Mouse (Mus musculus): Measurements from ENCODE around the gene L3mbtl3. TPM values are rescaled to one million over a fixed set of nuclear protein-coding genes. Genes with fewer than 3 reads are reported as not detected.

Gene L3mbtl3
- polyA plus RNA-seq, 1 experiment from 2014 or later, result 15.8 TPM

GRCm38 (mm10) chr10:26287136-26287535, 88.6 kb downstream of the L3mbtl3 start:
- Histone ChIP-seq H3K4me2 (no peak overlapping the region), H3K36me3 (peaks cover 25% of the 10 kb centered on the region), H3K27ac (no peak overlapping the region), H3K4me1 (no peaks in the 10 kb centered on the region), H3K9ac (no peak overlapping the region), H3K27me3 (no peaks in the 10 kb centered on the region), H3K4me3 (no peak overlapping the region), H3K9me3 (no peaks in the 10 kb centered on the region)
- 75% methylated on average over 7 of the region's 7 CpGs for WGBS
- no peak for ATAC-seq (ENCODE audit: borderline replicate concordance, extremely low read depth, low FRiP score, low TSS enrichment)

GRCm38 (mm10) chr10:26280009-26280408, 95.8 kb downstream of the L3mbtl3 start:
- no peak overlapping the region for H3K4me3 ChIP-seq
- peaks cover 39% of the 10 kb centered on the region for H3K36me3 ChIP-seq

GRCm38 (mm10) chr10:26275414-26275813, 100.4 kb downstream of the L3mbtl3 start:
- ATAC-seq (ENCODE audit: borderline replicate concordance, extremely low read depth, low FRiP score, low TSS enrichment), result no peak
- no peak overlapping the region for H3K4me2 ChIP-seq
- no peaks in the 10 kb centered on the region for H3K9me3 ChIP-seq
- H3K27ac ChIP-seq, result no peak overlapping the region
- H3K27me3 ChIP-seq, result no peaks in the 10 kb centered on the region
- no peaks in the 10 kb centered on the region for H3K4me1 ChIP-seq
- 88% methylated on average over 6 of the region's 6 CpGs for WGBS
- peaks cover 35% of the 10 kb centered on the region; the same call in 1 of the 2 replicates for H3K36me3 ChIP-seq
- no peak overlapping the region for H3K9ac ChIP-seq
- H3K4me3 ChIP-seq, result no peak overlapping the region

More at GRCm38 (mm10) chr10:26280009-26280408, 95.8 kb downstream of the L3mbtl3 start:
- H3K27me3 ChIP-seq, result no peaks in the 10 kb centered on the region
- H3K9me3 ChIP-seq, result no peaks in the 10 kb centered on the region
- no peak overlapping the region for H3K9ac ChIP-seq
- 62% methylated on average over 8 of the region's 8 CpGs for WGBS
- H3K27ac ChIP-seq, result no peak overlapping the region
- H3K4me1 ChIP-seq, result no peaks in the 10 kb centered on the region
- H3K4me2 ChIP-seq, result no peak overlapping the region
- ATAC-seq (ENCODE audit: borderline replicate concordance, extremely low read depth, low FRiP score, low TSS enrichment), result peak; percentile 69; the same call in 1 of the 2 replicates

- WGBS, result 48% methylated on average over 3 of the region's 3 CpGs
- Histone ChIP-seq H3K9ac (no peak overlapping the region), H3K9me3 (no peaks in the 10 kb centered on the region), H3K4me1 (no peaks in the 10 kb centered on the region), H3K4me2 (no peak overlapping the region), H3K27ac (no peak overlapping the region), H3K27me3 (no peaks in the 10 kb centered on the region), H3K4me3 (no peak overlapping the region), H3K36me3 (no peaks in the 10 kb centered on the region)
- ATAC-seq (ENCODE audit: borderline replicate concordance, extremely low read depth, low FRiP score, low TSS enrichment), result 0 out of 2 replicates have a peak, but pooled peaks have one; percentile 8
These were observed 111.9 kb downstream of the L3mbtl3 start for GRCm38 (mm10) chr10:26263744-26264459.

GRCm38 (mm10) chr10:26259908-26260307, 115.9 kb downstream of the L3mbtl3 start:
- ATAC-seq (ENCODE audit: borderline replicate concordance, extremely low read depth, low FRiP score, low TSS enrichment), result peak; percentile 46; the same call in 1 of the 2 replicates
- no peaks in the 10 kb centered on the region; the same call in 1 of the 2 replicates for H3K4me1 ChIP-seq
- 40% methylated on average over 4 of the region's 4 CpGs for WGBS
- no peak overlapping the region for H3K27ac ChIP-seq
- no peak overlapping the region for H3K4me3 ChIP-seq
- no peaks in the 10 kb centered on the region for H3K9me3 ChIP-seq
- H3K36me3 ChIP-seq, result no peaks in the 10 kb centered on the region
- H3K4me2 ChIP-seq, result no peak overlapping the region
- H3K27me3 ChIP-seq, result no peaks in the 10 kb centered on the region
- H3K9ac ChIP-seq, result no peak overlapping the region

GRCm38 (mm10) chr10:26249426-26250165, 126.2 kb downstream of the L3mbtl3 start:
- Histone ChIP-seq H3K36me3 (no peaks in the 10 kb centered on the region), H3K9ac (no peak overlapping the region), H3K27ac (no peak overlapping the region), H3K4me2 (no peak overlapping the region), H3K4me1 (no peaks in the 10 kb centered on the region), H3K9me3 (no peaks in the 10 kb centered on the region), H3K4me3 (no peak overlapping the region), H3K27me3 (no peaks in the 10 kb centered on the region)
- ATAC-seq (ENCODE audit: borderline replicate concordance, extremely low read depth, low FRiP score, low TSS enrichment), result no peak
- WGBS, result 68% methylated on average over 7 of the region's 7 CpGs

GRCm38 (mm10) chr10:26244466-26244865, 131.3 kb downstream of the L3mbtl3 start:
- Histone ChIP-seq H3K27me3 (no peaks in the 10 kb centered on the region), H3K27ac (no peak overlapping the region), H3K9me3 (no peaks in the 10 kb centered on the region), H3K4me1 (no peaks in the 10 kb centered on the region), H3K4me2 (no peak overlapping the region), H3K9ac (no peak overlapping the region), H3K36me3 (no peaks in the 10 kb centered on the region), H3K4me3 (no peak overlapping the region)
- 76% methylated on average over 6 of the region's 6 CpGs for WGBS
- ATAC-seq (ENCODE audit: borderline replicate concordance, extremely low read depth, low FRiP score, low TSS enrichment), result no peak

- Histone ChIP-seq H3K36me3 (no peaks in the 10 kb centered on the region), H3K27ac (no peak overlapping the region), H3K4me2 (no peak overlapping the region), H3K27me3 (no peaks in the 10 kb centered on the region), H3K9ac (no peak overlapping the region), H3K4me3 (no peak overlapping the region), H3K9me3 (no peaks in the 10 kb centered on the region), H3K4me1 (peaks cover 3% of the 10 kb centered on the region; the same call in 1 of the 2 replicates)
- no peak for ATAC-seq (ENCODE audit: borderline replicate concordance, extremely low read depth, low FRiP score, low TSS enrichment)
- 82% methylated on average over 3 of the region's 3 CpGs for WGBS
These were observed 132.6 kb downstream of the L3mbtl3 start for GRCm38 (mm10) chr10:26243203-26243602.

GRCm38 (mm10) chr10:26239090-26239489, 136.7 kb downstream of the L3mbtl3 start:
- no peak overlapping the region for H3K4me3 ChIP-seq
- peak; percentile 69 for ATAC-seq (ENCODE audit: borderline replicate concordance, extremely low read depth, low FRiP score, low TSS enrichment)
- 20% methylated on average over 1 of the region's 1 CpGs for WGBS
- peaks cover 5% of the 10 kb centered on the region; the same call in 1 of the 2 replicates for H3K4me1 ChIP-seq
- H3K27me3 ChIP-seq, result no peaks in the 10 kb centered on the region
- no peak overlapping the region for H3K9ac ChIP-seq
- peak overlapping the region; percentile 46 for H3K27ac ChIP-seq
- no peak overlapping the region for H3K4me2 ChIP-seq
- H3K36me3 ChIP-seq, result no peaks in the 10 kb centered on the region
- no peaks in the 10 kb centered on the region for H3K9me3 ChIP-seq

- H3K9ac ChIP-seq, result no peak overlapping the region
- H3K9me3 ChIP-seq, result no peaks in the 10 kb centered on the region
- no peak overlapping the region for H3K4me2 ChIP-seq
- 31% methylated on average over 4 of the region's 4 CpGs for WGBS
- peaks cover 5% of the 10 kb centered on the region; the same call in 1 of the 2 replicates for H3K4me1 ChIP-seq
- no peaks in the 10 kb centered on the region for H3K36me3 ChIP-seq
- peak overlapping the region; percentile 46 for H3K27ac ChIP-seq
- no peak for ATAC-seq (ENCODE audit: borderline replicate concordance, extremely low read depth, low FRiP score, low TSS enrichment)
- no peaks in the 10 kb centered on the region for H3K27me3 ChIP-seq
- H3K4me3 ChIP-seq, result no peak overlapping the region
These were observed 137.2 kb downstream of the L3mbtl3 start for GRCm38 (mm10) chr10:26238559-26238958.

GRCm38 (mm10) chr10:26232071-26232653, 143.6 kb downstream of the L3mbtl3 start:
- WGBS, result 47% methylated on average over 3 of the region's 3 CpGs
- ATAC-seq (ENCODE audit: borderline replicate concordance, extremely low read depth, low FRiP score, low TSS enrichment), result peak; percentile 67; the same call in 1 of the 2 replicates
- Histone ChIP-seq H3K9ac (no peak overlapping the region), H3K36me3 (no peaks in the 10 kb centered on the region), H3K27ac (peak overlapping the region; percentile 33; the same call in 1 of the 2 replicates), H3K4me2 (no peak overlapping the region), H3K4me3 (no peak overlapping the region), H3K27me3 (no peaks in the 10 kb centered on the region), H3K4me1 (peaks cover 5% of the 10 kb centered on the region; the same call in 1 of the 2 replicates), H3K9me3 (no peaks in the 10 kb centered on the region)
